Comparison of ENCODE assay signal across 17 mouse cellular contexts in the genomic region with DNA sequence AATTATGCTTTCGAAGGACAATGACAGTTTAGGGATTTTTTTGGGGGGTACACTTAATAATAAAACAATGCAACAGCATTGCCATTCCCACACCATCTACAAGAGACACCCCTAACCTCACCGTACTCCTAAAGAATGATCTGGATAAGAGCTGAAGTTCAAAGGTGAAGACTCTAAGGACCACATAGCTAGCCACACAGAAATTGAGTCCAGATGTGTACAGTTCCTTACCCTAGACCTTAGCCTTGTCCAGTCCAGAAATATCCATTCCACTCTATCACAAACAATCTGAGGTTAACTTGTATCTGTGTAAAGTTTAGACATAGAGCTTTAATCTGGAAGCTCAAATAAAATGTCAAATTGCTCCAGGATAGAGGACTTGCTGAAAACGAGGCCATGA.
"Had no signal": no experiment of that assay in that cellular context is flagged by ENCODE, and none has a peak within 500 bp of the region (broad histone marks: within the 10 kb centered on the region; RNA-seq: fewer than 3 reads in every experiment).

No protein-coding gene starts in this region.

- H3K9me3 ChIP-seq: lung, embryonic 15.5 days; megakaryocyte, embryonic 14.5 days; midbrain, embryonic 12.5 days; midbrain, embryonic 15.5 days; neural tube, embryonic 12.5 days; stomach, embryonic 15.5 days had no signal

- H3K36me3 ChIP-seq: lung, embryonic 15.5 days; midbrain, embryonic 12.5 days; midbrain, embryonic 15.5 days; neural tube, embryonic 12.5 days; stomach, embryonic 15.5 days had no signal

- ATAC-seq: liver, postnatal 0 days; lung, postnatal 0 days; midbrain, embryonic 15.5 days had no signal

- DNase-seq: liver, postnatal 0 days; lung, adult 2 months; lung, postnatal 14 days; lung, postnatal 36 days; right cerebral cortex, postnatal 14 days; thymus, adult 2 months; thymus, postnatal 25 days; thymus, postnatal 4 days had no signal

- H3K27ac ChIP-seq: lung, embryonic 15.5 days; macrophage; midbrain, embryonic 12.5 days; midbrain, embryonic 15.5 days; neural tube, embryonic 12.5 days; stomach, embryonic 15.5 days; stomach, postnatal 0 days had no signal

- H3K27me3 ChIP-seq: lung, embryonic 15.5 days; megakaryocyte, embryonic 14.5 days; neural tube, embryonic 12.5 days; stomach, embryonic 15.5 days had no signal

- H3K9ac ChIP-seq: liver, postnatal 0 days; lung, embryonic 15.5 days; midbrain, embryonic 12.5 days; midbrain, embryonic 15.5 days; neural tube, embryonic 12.5 days; stomach, embryonic 15.5 days had no signal

- H3K4me2 ChIP-seq: lung, embryonic 15.5 days; midbrain, embryonic 12.5 days; midbrain, embryonic 15.5 days; neural tube, embryonic 12.5 days; stomach, embryonic 15.5 days had no signal

- H3K4me3 ChIP-seq: lung, embryonic 15.5 days; megakaryocyte, embryonic 14.5 days; midbrain, embryonic 12.5 days; midbrain, embryonic 15.5 days; neural tube, embryonic 12.5 days; stomach, embryonic 15.5 days had no signal

- H3K4me1 ChIP-seq: stomach, embryonic 15.5 days had no signal
